Mouse (Mus musculus): ENCODE data around the gene Cartpt.

- no peak for TF ChIP-seq CTCF (conservative IDR thresholded peaks at IDR 0.05; ENCODE audit: low read length)
- no peak for TF ChIP-seq NANOG (IDR thresholded peaks at IDR 0.05; ENCODE audit: borderline replicate concordance, low read length)
- TF ChIP-seq POU5F1 (IDR thresholded peaks at IDR 0.05; ENCODE audit: borderline replicate concordance, low read length) = no peak
These were observed 39.7 kb upstream of the Cartpt start for GRCm38 (mm10) chr13:99940601-99941000.

Measured in E14TG2a.4 (cell line).